Mouse (Mus musculus): Measurements from ENCODE around the gene Serpina3f.
"Not testable (repeated sequence)": the region's sequence is repeated elsewhere in the genome, so short reads cannot be mapped to it uniquely, and the experiment has no call there.

The Serpina3f gene

GRCm38 (mm10) chr12:104214445-104214753, at the start of gene Serpina3f:
Serpina3f (plus strand) TSS chr12:104214544.
- no peak for DNase-seq (ENCODE audit: low spot score)

GRCm38 (mm10) chr12:104174747-104175146, 39.6 kb upstream of the Serpina3f start:
- DNase-seq (ENCODE audit: low spot score), result no peak

DNA sequence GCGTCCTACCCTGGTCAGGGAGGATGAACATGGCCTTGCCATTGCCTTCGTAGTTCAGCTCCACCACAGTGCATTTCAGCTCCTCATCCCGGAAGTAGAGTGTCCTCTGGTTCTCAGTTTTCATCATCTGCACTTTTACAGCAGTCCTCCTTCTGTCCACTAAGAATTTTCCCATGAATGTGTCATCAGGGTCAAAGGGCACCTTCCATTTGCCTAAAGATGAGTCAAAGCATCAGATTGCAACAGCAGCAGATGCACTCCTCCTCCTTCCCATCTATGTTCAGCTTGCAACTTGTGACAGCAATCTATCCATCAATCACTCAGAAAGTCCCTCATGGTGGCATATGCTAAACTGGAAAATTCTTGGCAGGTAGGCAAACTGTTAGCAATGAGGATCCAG, 38.7 kb upstream of the Serpina3f start:
- DNase-seq (ENCODE audit: low spot score), result no peak

- no peak for DNase-seq (ENCODE audit: low spot score)
These were observed 35.8 kb upstream of the Serpina3f start for GRCm38 (mm10) chr12:104178577-104178976.

- DNase-seq (ENCODE audit: low spot score), result no peak
These were observed 35.4 kb upstream of the Serpina3f start for GRCm38 (mm10) chr12:104178987-104179386.

- DNase-seq (ENCODE audit: low spot score), result no peak
These were observed 29.3 kb upstream of the Serpina3f start for GRCm38 (mm10) chr12:104185046-104185445.

- DNase-seq (ENCODE audit: low spot score), result no peak
These were observed 28.2 kb upstream of the Serpina3f start for GRCm38 (mm10) chr12:104186041-104186581.

- no peak for DNase-seq (ENCODE audit: low spot score)
These were observed 25.1 kb upstream of the Serpina3f start for GRCm38 (mm10) chr12:104189246-104189645.

- DNase-seq (ENCODE audit: low spot score), result no peak
These were observed 23.5 kb upstream of the Serpina3f start for GRCm38 (mm10) chr12:104190852-104191251.

- no peak for DNase-seq (ENCODE audit: low spot score)
These were observed 5.2 kb upstream of the Serpina3f start for GRCm38 (mm10) chr12:104209149-104209548.

GRCm38 (mm10) chr12:104209802-104210201, 4.5 kb upstream of the Serpina3f start:
- no peak for DNase-seq (ENCODE audit: low spot score)

DNA sequence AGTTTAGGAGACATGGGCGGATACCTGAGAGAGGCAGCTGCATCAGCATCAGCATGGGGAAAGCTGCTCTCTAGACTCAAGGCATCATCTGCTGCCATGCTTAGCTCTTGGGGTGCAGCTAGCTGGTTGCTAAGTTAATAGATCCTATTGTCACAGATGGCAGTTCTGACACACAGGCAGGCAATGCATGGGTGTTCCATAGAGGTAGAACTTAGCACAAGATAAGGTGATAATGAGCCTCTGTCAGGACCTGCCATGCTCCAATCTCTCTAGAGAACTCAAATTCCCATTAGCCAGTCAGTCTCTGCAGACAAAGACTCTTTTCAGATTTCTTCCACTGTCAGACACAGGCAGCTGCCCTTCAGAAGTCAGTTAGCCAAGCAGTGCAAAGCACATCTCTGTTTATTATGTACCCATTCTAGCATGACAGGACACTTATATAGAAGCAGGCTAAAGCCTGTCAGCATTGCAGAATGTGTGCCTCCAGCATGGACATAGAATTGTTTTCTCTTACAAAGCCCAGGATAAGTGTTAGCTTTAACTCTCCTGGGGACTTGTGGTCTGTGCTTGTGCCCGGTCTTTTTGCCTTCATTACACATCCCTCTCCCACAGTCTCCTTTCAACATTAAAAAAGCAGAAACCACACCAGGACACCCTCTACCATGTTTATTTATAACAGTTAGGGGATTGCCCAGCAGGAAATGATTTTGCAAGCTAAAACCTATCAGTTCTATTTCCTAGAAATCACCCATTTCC, 477 bp upstream of the Serpina3f start:
- no peak for DNase-seq (ENCODE audit: low spot score)

DNA sequence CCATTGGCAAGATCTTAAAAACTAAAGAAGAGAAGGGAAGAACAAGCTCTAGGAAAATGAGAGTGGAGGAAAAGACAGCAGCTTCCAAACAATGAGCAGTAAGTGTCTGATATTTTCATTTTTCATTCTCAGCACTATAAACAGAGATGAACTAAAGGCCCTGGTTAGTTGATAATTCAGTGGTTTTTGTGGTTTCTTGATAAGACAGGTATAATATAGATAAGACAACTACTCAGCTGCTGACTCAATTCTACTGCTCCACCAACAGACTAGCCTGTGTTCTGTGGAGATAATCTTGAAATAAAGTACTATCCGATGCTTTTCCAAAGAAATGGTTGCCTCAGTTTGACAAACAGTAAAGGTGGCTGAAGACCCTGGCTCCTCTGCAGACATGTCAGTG, 905 bp downstream of the Serpina3f start:
- DNase-seq (ENCODE audit: low spot score), result no peak

- DNase-seq (ENCODE audit: low spot score), result no peak
These were observed 7.3 kb downstream of the Serpina3f start for GRCm38 (mm10) chr12:104221616-104222015.

DNA sequence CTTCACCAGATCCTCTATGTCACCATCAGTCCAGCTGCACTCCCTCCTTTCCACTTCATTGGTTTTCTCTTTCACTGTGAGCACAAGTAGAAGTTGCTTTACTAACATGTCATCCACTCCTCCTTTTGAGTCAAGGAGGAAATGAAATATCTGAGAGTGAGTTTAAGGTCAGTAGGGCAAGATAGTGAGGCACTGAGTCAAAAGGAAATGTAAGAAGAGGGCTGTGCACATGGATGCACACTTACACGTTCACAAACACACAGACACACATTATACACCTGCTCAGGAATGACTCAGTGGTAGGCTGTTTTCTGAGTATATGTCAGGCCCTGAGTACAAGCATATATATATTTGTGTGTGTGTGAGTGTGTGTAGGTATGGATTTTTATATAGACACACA, 9.3 kb downstream of the Serpina3f start:
- DNase-seq (ENCODE audit: low spot score), result no peak

- DNase-seq (ENCODE audit: low spot score), result no peak
These were observed 10.4 kb downstream of the Serpina3f start for GRCm38 (mm10) chr12:104224598-104225300.

DNA sequence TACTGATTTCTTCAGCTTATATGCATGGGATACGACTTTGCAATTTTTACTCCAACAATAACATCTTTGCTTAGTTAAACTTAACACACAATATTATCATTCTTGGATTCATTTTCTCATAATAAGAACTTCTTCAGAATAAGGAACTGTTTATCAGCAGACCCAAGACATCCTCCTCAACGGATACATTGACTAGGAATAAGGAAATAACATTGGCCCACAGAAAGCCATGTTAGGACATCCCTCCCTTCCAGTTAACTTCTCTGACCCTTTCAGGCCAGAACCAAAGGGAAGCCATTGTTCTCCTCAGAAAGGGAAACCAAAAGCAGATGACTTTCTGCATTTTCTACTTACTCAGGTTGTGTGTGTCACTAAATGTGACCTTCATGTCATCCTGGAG, 16.4 kb downstream of the Serpina3f start:
- no peak for DNase-seq (ENCODE audit: low spot score)

GRCm38 (mm10) chr12:104235915-104236314, 21.6 kb downstream of the Serpina3f start, which contains the start of gene Serpina3g:
Serpina3g (plus strand) TSS chr12:104236245.
- DNase-seq (ENCODE audit: low spot score), result no peak

DNA sequence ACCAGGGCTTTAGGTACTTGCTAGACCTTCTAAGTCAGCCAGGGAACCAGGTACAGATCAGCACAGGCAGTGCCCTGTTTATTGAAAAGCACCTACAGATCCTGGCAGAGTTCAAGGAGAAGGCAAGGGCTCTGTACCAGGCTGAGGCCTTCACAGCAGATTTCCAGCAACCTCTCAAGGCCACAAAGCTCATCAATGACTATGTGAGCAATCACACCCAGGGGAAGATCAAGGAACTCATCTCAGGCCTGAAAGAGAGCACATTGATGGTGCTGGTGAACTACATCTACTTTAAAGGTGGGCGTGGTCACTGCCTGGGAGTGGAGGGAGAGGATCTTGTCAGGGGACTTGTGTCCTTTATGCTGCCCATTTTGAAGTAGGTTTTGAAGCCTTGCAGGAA, 23.7 kb downstream of the Serpina3f start:
- not testable (repeated sequence) for DNase-seq (ENCODE audit: low spot score)

GRCm38 (mm10) chr12:104243307-104243706, 29.0 kb downstream of the Serpina3f start:
- no peak for DNase-seq (ENCODE audit: low spot score)

DNA sequence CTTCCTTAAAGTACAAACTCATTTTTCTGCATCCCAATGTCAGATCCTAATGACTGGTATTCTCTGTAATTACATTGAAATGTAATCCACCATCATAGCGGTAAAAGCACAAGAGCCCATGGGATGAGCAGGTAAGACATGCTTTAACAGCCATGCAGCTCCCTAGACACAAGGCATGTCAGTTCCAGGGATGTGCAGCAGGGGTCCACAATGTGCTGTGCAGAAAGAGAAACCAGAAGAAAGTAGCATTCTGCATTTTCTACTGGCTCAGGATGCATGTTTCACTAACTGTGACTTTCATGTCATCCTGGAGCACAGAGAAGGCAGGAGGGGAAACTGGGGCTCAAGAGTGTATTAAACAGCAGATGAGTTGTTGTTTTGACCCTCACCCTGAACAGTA, 30.7 kb downstream of the Serpina3f start:
- DNase-seq (ENCODE audit: low spot score), result no peak

DNA sequence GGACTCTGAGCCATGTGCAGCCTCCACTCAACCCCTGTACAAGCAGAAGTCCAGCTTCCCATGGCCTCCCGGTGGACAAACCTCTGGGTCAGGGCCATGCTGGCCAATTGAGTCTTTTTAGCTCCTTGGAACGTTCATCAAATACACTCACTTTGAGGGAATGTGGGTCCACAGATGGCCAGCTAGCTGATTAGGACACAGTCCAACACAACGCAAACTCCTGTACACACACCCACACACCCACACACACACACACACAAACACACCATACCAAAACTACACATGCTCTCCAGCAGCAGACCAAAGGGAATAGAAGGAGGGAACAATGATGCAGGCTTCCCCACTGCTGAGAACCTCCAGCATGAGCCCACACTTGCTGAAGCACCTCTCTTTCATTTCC, 31.3 kb downstream of the Serpina3f start:
- DNase-seq (ENCODE audit: low spot score), result no peak

DNA sequence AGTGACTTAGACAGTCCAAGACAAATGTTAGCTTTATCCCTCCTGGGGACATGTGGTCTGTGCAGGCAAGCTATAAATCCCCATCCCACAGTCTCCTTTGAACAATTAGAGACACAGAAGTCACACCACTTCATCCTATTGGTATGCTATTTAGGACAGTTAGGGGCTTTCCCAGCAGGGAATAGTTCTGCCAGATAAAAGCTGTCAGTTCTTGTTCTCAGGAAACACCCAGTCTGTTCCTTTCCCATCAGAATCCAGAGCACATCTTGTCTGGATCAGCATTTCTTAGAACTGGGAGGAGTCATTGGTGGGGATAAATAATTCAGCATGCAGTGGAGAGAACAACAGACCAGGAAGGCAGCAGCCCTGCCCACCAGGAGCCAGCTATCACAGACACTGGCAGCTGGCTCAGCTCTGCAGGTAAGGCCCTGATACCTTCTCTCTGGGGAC, 33.2 kb downstream of the Serpina3f start:
- no peak for DNase-seq (ENCODE audit: low spot score)

All from spleen, adult 12 weeks (tissue).